Mouse (Mus musculus) liver, adult 2 months (tissue): ENCODE measurements around the gene Rpl36a. TPM values are rescaled to one million over a fixed set of nuclear protein-coding genes. Genes with fewer than 3 reads are reported as not detected.
"Not testable (repeated sequence)": the region's sequence is repeated elsewhere in the genome, so short reads cannot be mapped to it uniquely, and the experiment has no call there.

Source experiments
- DNase-seq: peaks from one replicate; pipeline ENCODE4 v3.0.0-alpha.2; 2011; ENCODE audit warnings: low read depth, low spot score; ENCODE audit errors: extremely low read depth
- H3K27ac ChIP-seq: fragments of 200-500 bp; replicated peaks from 2 replicates; pipeline ENCODE4 v1.5.1; 2012; ENCODE audit warnings: low read depth, mild to moderate bottlenecking, control low read depth, inconsistent platforms, low read length; ENCODE audit not compliant: insufficient read depth
- H3K27me3 ChIP-seq: fragments of 200-500 bp; 2 replicates; pipeline ENCODE4 v1.6.1; 2012; ENCODE audit warnings: mild to moderate bottlenecking, moderate library complexity, low read length, inconsistent platforms; ENCODE audit not compliant: control insufficient read depth, insufficient read depth
- H3K36me3 ChIP-seq: fragments of 200-500 bp; 2 replicates; pipeline ENCODE4 v1.6.1; 2012; ENCODE audit warnings: low read length, inconsistent platforms; ENCODE audit not compliant: control insufficient read depth, insufficient read depth
- H3K4me1 ChIP-seq: fragments of 200-500 bp; 2 replicates; pipeline ENCODE4 v1.6.1; 2011; ENCODE audit warnings: low read length; ENCODE audit not compliant: control insufficient read depth, insufficient read depth
- H3K4me3 ChIP-seq: fragments of 200-500 bp; 2 replicates; pipeline ENCODE4 v1.5.1; 2011; ENCODE audit warnings: low read depth, mild to moderate bottlenecking, control low read depth, low read length, moderate library complexity; ENCODE audit not compliant: insufficient read depth
- H3K79me2 ChIP-seq: fragments of 200-500 bp; 2 replicates; pipeline ENCODE4 v1.6.1; 2012; ENCODE audit warnings: inconsistent platforms, mild to moderate bottlenecking, low read length, moderate library complexity; ENCODE audit not compliant: control insufficient read depth, insufficient read depth
- H3K9ac ChIP-seq: fragments of 200-500 bp; 2 replicates; pipeline ENCODE4 v1.6.1; 2012; ENCODE audit warnings: low read depth, mild to moderate bottlenecking, control low read depth, inconsistent platforms, low read length
- CTCF ChIP-seq: fragments of 200-500 bp; IDR thresholded peaks from 2 replicates; pipeline ENCODE4 v1.5.1; 2011; ENCODE audit warnings: low read depth, low read length, control low read depth
- POLR2A ChIP-seq: fragments of 200-500 bp; IDR thresholded peaks from 2 replicates; pipeline ENCODE4 v1.6.1; 2011; ENCODE audit warnings: low read length, control low read depth; ENCODE audit not compliant: insufficient read depth; ENCODE audit errors: extremely low read depth
- WGBS: fragments of 180-500 bp; shearing (Covaris S2); methylation state at CpG from one replicate; pipeline ENCODE4 v1.1.7; 2018; 5-methylcytosine and 5-hydroxymethylcytosine counted together
- polyA plus RNA-seq: library from polyadenylated mRNA; depleted of rRNA; stranded (reverse); fragments of >200 nt; gene quantifications from 2 replicates; pipeline ENCODE4 v1.2.3, GENCODE M21; 2012; rRNA removed
- total RNA-seq: library from RNA; depleted of rRNA; stranded (reverse); fragments of >200 nt; gene quantifications from 2 replicates; pipeline ENCODE4 v1.2.3, GENCODE M21; 2014; rRNA removed

Rpl36a gene
- total RNA-seq (349 and 403 TPM in 2 replicates), polyA plus RNA-seq (77.1 and 85.4 TPM in 2 replicates)

- peak within 1 kb of the TSS; percentile 63 for H3K9ac ChIP-seq
- DNase-seq, result peak; percentile 83
- H3K4me3 ChIP-seq, result peak within 1 kb of the TSS; percentile 73
- peaks cover 13% of the 10 kb centered on the region for H3K36me3 ChIP-seq
- H3K27ac ChIP-seq, result peak within 1 kb of the TSS; percentile 71
- no peaks in the 10 kb centered on the region for H3K79me2 ChIP-seq
- peaks cover 3% of the 10 kb centered on the region; the same call in 1 of the 2 replicates for H3K4me1 ChIP-seq
- TF ChIP-seq CTCF, result peak; percentile 75
- peak; percentile 73 for TF ChIP-seq POLR2A
- H3K27me3 ChIP-seq, result no peaks in the 10 kb centered on the region
- under 1% methylated on average over 45 of the region's 45 CpGs for WGBS
These were observed at the start of gene Rpl36a for GRCm38 (mm10) chrX:134585103-134586002. Rpl36a (plus strand) TSS chrX:134585654.

- H3K27ac ChIP-seq, H3K9ac ChIP-seq, H3K4me1 ChIP-seq, H3K27me3 ChIP-seq, H3K36me3 ChIP-seq, H3K4me3 ChIP-seq, H3K79me2 ChIP-seq, DNase-seq: not testable (repeated sequence)
- WGBS, result 74% methylated on average over 10 of the region's 10 CpGs
These were observed 45.7 kb upstream of the Rpl36a start for GRCm38 (mm10) chrX:134539795-134540194.

- H3K4me1 ChIP-seq, result peaks cover 2% of the 10 kb centered on the region; the same call in 1 of the 2 replicates
- H3K4me3 ChIP-seq, result peak overlapping the region; percentile 99
- H3K27me3 ChIP-seq, result no peaks in the 10 kb centered on the region
- peak overlapping the region; percentile 99 for H3K27ac ChIP-seq
- TF ChIP-seq CTCF, result no peak
- no peak for TF ChIP-seq POLR2A
- WGBS, result 2% methylated on average over 11 of the region's 12 CpGs
- peak overlapping the region; percentile 95 for H3K9ac ChIP-seq
- DNase-seq, result peak; percentile 80
- H3K79me2 ChIP-seq, result no peaks in the 10 kb centered on the region
- peaks cover 2% of the 10 kb centered on the region; the same call in 1 of the 2 replicates for H3K36me3 ChIP-seq
These were observed 44.9 kb upstream of the Rpl36a start for GRCm38 (mm10) chrX:134540414-134541135.

- H3K79me2 ChIP-seq, result no peaks in the 10 kb centered on the region
- WGBS, result under 1% methylated on average over 26 of the region's 61 CpGs
- TF ChIP-seq CTCF, result no peak
- no peak for TF ChIP-seq POLR2A
- H3K9ac ChIP-seq, result peak within 1 kb of the TSS; percentile 95
- no peaks in the 10 kb centered on the region for H3K27me3 ChIP-seq
- peak; percentile 55 for DNase-seq
- peaks cover 2% of the 10 kb centered on the region; the same call in 1 of the 2 replicates for H3K4me1 ChIP-seq
- peak within 1 kb of the TSS; percentile 99 for H3K4me3 ChIP-seq
- peak within 1 kb of the TSS; percentile 99 for H3K27ac ChIP-seq
- peaks cover 2% of the 10 kb centered on the region; the same call in 1 of the 2 replicates for H3K36me3 ChIP-seq
These were observed 44.1 kb upstream of the Rpl36a start, which contains the start of gene Timm8a1 for GRCm38 (mm10) chrX:134541145-134541954. Timm8a1 (minus strand) TSS chrX:134541865.

GRCm38 (mm10) chrX:134541955-134542308, 43.5 kb upstream of the Rpl36a start:
- WGBS, result under 1% methylated on average over 6 of the region's 6 CpGs
- DNase-seq, result no peak
- peaks cover 1% of the 10 kb centered on the region; the same call in 1 of the 2 replicates for H3K36me3 ChIP-seq
- TF ChIP-seq POLR2A (no peak), CTCF (no peak)
- no peaks in the 10 kb centered on the region for H3K79me2 ChIP-seq
- H3K4me3 ChIP-seq, result peak overlapping the region; percentile 99; the same call in 1 of the 2 replicates
- H3K4me1 ChIP-seq, result peaks cover 2% of the 10 kb centered on the region; the same call in 1 of the 2 replicates
- no peak overlapping the region for H3K27ac ChIP-seq
- no peak overlapping the region for H3K9ac ChIP-seq
- no peaks in the 10 kb centered on the region for H3K27me3 ChIP-seq
